Mouse (Mus musculus) G1E-ER4 (cell line): ENCODE measurements around the gene A3galt2. TPM values are rescaled to one million over a fixed set of nuclear protein-coding genes. Genes with fewer than 3 reads are reported as not detected.

ENCODE experiments used
- GATA1 ChIP-seq: IDR thresholded peaks from one replicate; pipeline ENCODE4 v1.8.0; 2012; ENCODE audit warnings: low read length, inconsistent platforms
- polyA plus RNA-seq: library from polyadenylated mRNA; stranded (reverse); fragments of >175 nt; gene quantifications from 2 replicates; pipeline ENCODE4 v1.2.3, GENCODE M21; 2012

Gene A3galt2
- not detected in 2 replicates for polyA plus RNA-seq

- no peak for TF ChIP-seq GATA1
Observed at GRCm38 (mm10) chr4:128755064-128755463, at the start of gene A3galt2. Gene A3galt2 (plus strand): TSS chr4:128755364.

DNA sequence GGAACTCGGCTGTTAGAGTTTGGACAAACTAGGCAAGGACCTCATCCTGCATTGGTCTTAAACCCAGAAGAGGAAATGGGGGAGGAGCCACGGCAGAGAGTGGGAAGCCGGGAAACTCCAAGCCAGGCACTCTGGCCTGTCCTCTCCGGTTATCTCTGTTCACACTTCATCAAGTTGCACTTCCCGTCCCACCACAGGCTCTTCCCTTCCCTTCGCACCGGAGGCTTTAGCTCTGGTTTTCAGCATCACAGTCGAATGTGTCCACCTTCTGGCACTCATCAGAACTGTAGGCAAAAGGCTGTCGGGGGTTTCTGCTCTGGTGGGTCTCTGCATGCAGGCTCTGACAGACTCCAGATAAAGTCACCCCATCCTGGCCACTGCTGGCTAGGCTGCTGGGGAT, 48.5 kb upstream of the A3galt2 start:
- no peak for TF ChIP-seq GATA1

GRCm38 (mm10) chr4:128707384-128707783, 47.8 kb upstream of the A3galt2 start:
- TF ChIP-seq GATA1, result no peak

GRCm38 (mm10) chr4:128709061-128709780, 45.9 kb upstream of the A3galt2 start:
- no peak for TF ChIP-seq GATA1

- TF ChIP-seq GATA1, result no peak
Observed at GRCm38 (mm10) chr4:128709781-128710166, 45.4 kb upstream of the A3galt2 start.

GRCm38 (mm10) chr4:128710286-128710685, 44.9 kb upstream of the A3galt2 start:
- no peak for TF ChIP-seq GATA1

GRCm38 (mm10) chr4:128710800-128711199, 44.4 kb upstream of the A3galt2 start:
- no peak for TF ChIP-seq GATA1

- TF ChIP-seq GATA1, result no peak
Observed at GRCm38 (mm10) chr4:128711455-128712135, 43.6 kb upstream of the A3galt2 start.

DNA sequence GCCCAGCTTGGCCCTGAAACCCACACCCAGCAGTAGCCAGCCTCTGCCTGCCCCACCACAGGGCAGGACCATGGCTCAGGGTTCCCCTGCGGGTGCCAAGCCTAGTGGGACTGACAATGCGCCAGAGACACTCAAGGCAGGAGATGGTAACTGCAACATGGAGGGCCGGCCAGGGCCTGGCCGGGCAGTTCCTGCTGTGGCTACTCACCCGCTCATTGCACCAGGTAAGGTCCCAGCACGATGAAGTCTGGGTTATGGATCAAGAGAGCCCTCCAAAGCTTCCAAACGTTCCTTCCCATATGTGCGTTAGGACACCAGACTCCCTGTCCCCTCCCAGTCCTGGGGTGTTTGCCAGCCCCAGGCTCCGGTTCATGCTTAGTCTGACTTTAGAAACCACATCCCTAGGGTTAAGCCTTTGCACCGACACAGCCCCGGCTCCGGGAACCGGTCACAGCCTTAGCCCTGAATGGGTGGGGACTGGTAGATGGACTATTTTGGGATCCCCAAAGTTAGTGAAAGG, 43.0 kb upstream of the A3galt2 start:
- TF ChIP-seq GATA1, result no peak

DNA sequence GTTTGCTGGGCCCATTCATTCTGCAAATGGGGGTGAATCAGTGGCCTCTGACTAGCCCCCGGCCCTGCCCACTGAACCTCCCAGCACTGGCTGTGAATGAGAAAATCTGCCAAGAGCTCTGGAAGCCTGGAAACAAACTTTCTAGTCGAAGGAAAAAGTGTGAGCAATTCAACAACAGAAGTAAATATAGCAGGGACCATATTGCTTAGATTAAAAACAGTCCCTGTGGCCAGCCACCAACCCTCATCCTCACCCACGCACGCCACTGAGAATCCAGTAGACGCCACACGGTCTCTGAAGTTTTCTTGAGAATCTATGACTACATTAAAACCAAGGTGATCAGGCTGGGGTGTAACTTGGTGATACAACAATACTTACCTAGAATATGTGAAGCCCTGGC, 42.2 kb upstream of the A3galt2 start:
- TF ChIP-seq GATA1, result no peak

- no peak for TF ChIP-seq GATA1
Observed at GRCm38 (mm10) chr4:128715241-128716204, 39.6 kb upstream of the A3galt2 start.

- TF ChIP-seq GATA1, result no peak
Observed at GRCm38 (mm10) chr4:128716279-128716678, 38.9 kb upstream of the A3galt2 start.

GRCm38 (mm10) chr4:128716731-128717130, 38.4 kb upstream of the A3galt2 start:
- TF ChIP-seq GATA1, result no peak

DNA sequence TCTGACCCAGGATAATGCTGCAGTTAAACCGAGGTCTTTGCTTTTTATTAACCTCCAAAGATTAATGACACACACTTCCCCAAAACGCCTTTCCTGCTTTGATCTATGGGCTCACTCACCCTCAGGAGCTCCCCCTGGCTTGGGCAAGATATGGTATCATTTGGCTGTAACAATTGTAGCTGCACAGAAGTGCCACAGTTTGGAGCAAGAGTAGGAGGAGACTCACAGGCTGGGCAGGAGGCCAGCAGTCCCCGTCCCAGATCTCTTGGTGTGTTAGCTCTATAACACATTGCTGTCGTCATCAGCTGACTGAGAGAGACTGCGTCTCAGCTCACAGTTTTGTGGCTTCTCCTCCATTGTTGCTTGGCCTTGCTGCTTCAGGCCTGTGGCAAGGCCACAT, 35.1 kb upstream of the A3galt2 start:
- TF ChIP-seq GATA1, result no peak

DNA sequence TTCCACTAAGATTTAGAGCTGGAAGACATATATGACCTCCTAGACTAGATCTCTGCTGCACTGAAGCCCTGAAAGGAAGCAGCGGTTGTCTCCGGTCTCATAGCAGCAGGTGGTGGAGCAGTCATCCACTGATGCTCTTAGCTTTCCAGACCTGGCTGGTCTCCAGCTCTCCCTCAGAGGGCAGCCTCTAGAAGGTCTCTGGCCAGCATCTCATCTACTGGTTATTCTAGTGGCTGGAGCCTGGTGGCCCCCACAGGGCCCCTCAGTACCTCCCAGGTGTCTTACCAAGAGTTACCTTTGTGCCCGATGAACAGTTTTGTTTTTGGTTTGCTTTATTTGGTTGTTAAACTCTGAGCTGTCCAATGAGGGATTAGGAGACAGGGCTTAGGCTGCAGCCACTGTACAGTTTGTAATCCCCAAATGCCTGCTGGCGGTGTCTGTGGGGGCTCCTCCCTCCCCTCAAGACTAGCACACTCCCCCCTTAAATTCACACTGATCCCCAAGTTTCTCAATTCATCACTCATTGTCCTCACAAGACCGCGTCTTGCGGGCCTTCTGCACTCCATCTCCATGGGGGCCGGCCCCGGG, 34.0 kb upstream of the A3galt2 start:
- TF ChIP-seq GATA1, result no peak
